Mouse (Mus musculus): ENCODE results near the gene Tanc2. TPM values are rescaled to one million over a fixed set of nuclear protein-coding genes. Genes with fewer than 3 reads are reported as not detected.

The Tanc2 gene
- 6.1 TPM for polyA plus RNA-seq (2014; fragmentation: Illumina TruSeq; extraction: RNeasy Lipid Tissue Mini Kit (QIAGEN cat#74804); ENCODE audit: low read depth, low replicate concordance)

DNA sequence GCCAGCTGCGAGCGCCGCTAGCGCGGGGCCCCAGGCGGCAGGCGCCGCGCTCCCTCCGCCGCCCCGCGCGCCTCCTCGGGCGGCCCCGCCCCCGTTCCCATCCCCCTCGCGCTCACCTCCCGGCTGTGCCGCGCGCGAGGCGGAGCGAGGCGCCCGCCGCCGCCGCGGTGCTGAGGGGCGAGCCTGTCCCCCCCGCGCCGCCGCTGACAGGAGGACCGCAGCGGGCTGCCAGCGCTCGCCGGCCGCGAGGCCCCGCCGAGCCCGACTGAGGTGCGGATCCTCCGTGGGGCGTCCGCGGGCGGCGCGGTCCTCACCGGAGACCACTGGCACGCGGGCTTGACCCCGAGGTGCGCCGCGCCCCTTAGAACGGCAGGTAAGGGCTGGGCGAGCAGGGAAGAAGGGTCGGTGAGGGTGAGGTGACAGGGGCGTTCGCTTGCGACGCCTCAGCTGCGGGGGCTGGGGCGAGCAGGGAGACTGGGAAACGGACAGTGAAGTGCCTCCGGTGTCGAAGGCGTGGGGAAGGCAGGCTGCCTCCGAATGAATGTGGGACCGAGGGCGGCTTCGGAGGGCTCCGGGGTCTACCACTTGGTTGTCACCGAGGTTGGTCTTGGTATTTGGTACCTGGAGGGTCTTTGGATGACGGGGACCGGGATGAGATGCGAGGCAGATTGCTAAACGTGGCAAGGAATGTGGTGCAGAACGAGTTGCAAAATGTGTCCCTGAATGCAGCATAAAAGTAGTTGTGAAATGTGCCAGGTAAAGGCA, at the start of gene Tanc2:
TSS of gene Tanc2 (plus strand) at position 110 of the 765 bp plus-strand sequence.

DNA sequence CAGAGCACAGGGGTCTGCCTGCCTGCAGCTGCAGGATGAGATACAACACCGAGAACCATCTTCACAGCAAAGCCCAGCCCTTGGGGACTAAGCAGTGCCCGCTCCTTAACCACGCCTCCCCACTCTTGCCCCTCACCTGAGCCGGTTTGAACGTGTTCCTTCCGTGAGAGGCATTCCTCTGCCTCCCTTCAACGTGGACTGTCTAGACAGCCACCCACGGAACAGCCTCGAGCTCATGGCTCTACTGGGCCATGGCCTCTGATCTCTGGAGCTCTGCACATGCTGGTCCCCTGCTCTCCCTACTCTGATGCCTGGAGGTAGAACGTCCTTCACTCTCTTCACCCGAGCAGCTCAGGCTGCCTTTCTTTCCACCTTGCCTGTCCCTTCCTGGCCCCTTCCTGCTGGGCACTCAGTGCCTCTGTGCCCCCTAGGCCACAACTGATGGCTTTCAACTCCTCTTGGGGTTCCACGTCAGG, 363.2 kb downstream of the Tanc2 start, which contains the start of gene Cyb561:
TSS of gene Cyb561 (minus strand) at position 426 of the 476 bp plus-strand sequence.

GRCm38 (mm10) chr11:105967741-105968574, 378.2 kb downstream of the Tanc2 start, which contains the start of gene Ace:
TSS of gene Ace (plus strand) at chr11:105967945.

Other genes starting within 250 kb of the Tanc2 start
- not detected for gene March10, start 133.3 kb upstream of the Tanc2 start, polyA plus RNA-seq (2014; fragmentation: Illumina TruSeq; extraction: RNeasy Lipid Tissue Mini Kit (QIAGEN cat#74804); ENCODE audit: low read depth, low replicate concordance)